Mouse (Mus musculus) embryo, embryonic 11 days (tissue): ENCODE measurements around the gene Adamtsl2.

Source experiments
- DNase-seq: peaks from one replicate; pipeline ENCODE4 v3.0.0-alpha.2; 2015

Gene Adamtsl2

GRCm38 (mm10) chr2:27121626-27122355 is 42.6 kb downstream of the Adamtsl2 start:
- peak; percentile 74 for DNase-seq

- DNase-seq, result peak; percentile 43
These were observed 43.4 kb downstream of the Adamtsl2 start for GRCm38 (mm10) chr2:27122578-27122977.

- DNase-seq, result no peak
These were observed 43.9 kb downstream of the Adamtsl2 start for GRCm38 (mm10) chr2:27123121-27123520.

GRCm38 (mm10) chr2:27125979-27126378 is 46.8 kb downstream of the Adamtsl2 start:
- DNase-seq, result peak; percentile 53

GRCm38 (mm10) chr2:27126496-27126895 is 47.3 kb downstream of the Adamtsl2 start:
- DNase-seq, result no peak

GRCm38 (mm10) chr2:27128990-27129389 is 49.8 kb downstream of the Adamtsl2 start:
- DNase-seq, result no peak

- DNase-seq, result no peak
These were observed 56.8 kb downstream of the Adamtsl2 start for GRCm38 (mm10) chr2:27135935-27136334.

GRCm38 (mm10) chr2:27136336-27136735 is 57.2 kb downstream of the Adamtsl2 start:
- DNase-seq, result no peak

- no peak for DNase-seq
These were observed 57.6 kb downstream of the Adamtsl2 start for GRCm38 (mm10) chr2:27136789-27137188.

GRCm38 (mm10) chr2:27138356-27138755 is 59.2 kb downstream of the Adamtsl2 start:
- no peak for DNase-seq

- DNase-seq, result peak; percentile 90
These were observed 62.9 kb downstream of the Adamtsl2 start, which contains the start of gene Fam163b for GRCm38 (mm10) chr2:27141950-27142693. Fam163b (minus strand) TSS chr2:27142491.

- DNase-seq, result no peak
These were observed 65.8 kb downstream of the Adamtsl2 start for GRCm38 (mm10) chr2:27144957-27145356.

GRCm38 (mm10) chr2:27146840-27147239 is 67.7 kb downstream of the Adamtsl2 start:
- no peak for DNase-seq

- peak; percentile 31 for DNase-seq
These were observed 70.3 kb downstream of the Adamtsl2 start for GRCm38 (mm10) chr2:27149457-27149856.

GRCm38 (mm10) chr2:27154466-27155185 is 75.4 kb downstream of the Adamtsl2 start:
- no peak for DNase-seq

GRCm38 (mm10) chr2:27156596-27156995 is 77.4 kb downstream of the Adamtsl2 start:
- DNase-seq, result no peak
